Mouse (Mus musculus) bone marrow, adult 2 months (tissue): ENCODE data around the gene Twf1.

Experiments
- CTCF ChIP-seq: fragments of 200-500 bp; IDR thresholded peaks from 2 replicates; pipeline ENCODE4 v1.5.1; 2011; ENCODE audit warnings: low read length, control low read depth; ENCODE audit not compliant: control insufficient read depth, insufficient read depth
- POLR2A ChIP-seq: fragments of 200-500 bp; IDR thresholded peaks from 2 replicates; pipeline ENCODE4 v1.6.1; 2011; ENCODE audit warnings: low read depth, mild to moderate bottlenecking, control low read depth, low read length, borderline replicate concordance; ENCODE audit not compliant: control insufficient read depth

- TF ChIP-seq POLR2A (no peak), CTCF (no peak)
Measured at GRCm38 (mm10) chr15:94600145-94600707, 10.5 kb upstream of the Twf1 start.
